Mouse (Mus musculus): ENCODE results near the gene Irf6.

DNA sequence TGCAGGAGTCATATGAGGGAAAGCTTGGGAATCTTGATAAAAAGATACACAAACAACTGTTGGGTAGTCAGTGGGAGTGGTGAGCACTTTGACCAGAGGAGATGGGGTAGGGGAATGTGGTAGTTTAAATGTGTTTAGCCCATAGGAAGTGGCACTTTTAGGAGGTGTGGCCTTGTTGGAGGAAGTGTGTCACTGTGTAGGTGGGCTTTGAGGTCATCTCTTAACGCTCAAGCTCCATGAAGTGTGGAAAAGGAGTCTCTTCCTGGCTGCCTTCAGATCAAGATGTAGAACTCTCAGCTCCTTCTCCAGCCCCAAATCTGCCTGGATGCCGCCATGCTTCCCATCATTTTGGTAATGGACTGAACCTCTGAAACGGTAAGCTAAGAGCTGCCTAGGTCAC lies 54.6 kb downstream of the Irf6 start, which contains the start of gene Lamb3:
- TF ChIP-seq CTCF (IDR thresholded peaks at IDR 0.05; ENCODE audit: low read depth) = no peak
- no peak for TF ChIP-seq EP300 (IDR thresholded peaks at IDR 0.05; ENCODE audit: low read depth)

Data from liver, postnatal 0 days (tissue).